Mouse (Mus musculus) macrophage (primary cell): ENCODE results near the gene Fxyd4. TPM values are rescaled to one million over a fixed set of nuclear protein-coding genes. Genes with fewer than 3 reads are reported as not detected.
A peak's percentile ranks its signal among the peaks of the same experiment; 100 is the strongest.

Source experiments
- H3K27ac ChIP-seq: fragments of 350-480 bp; formaldehyde crosslinking; 2 replicates; pipeline ENCODE4 v1.9.0; 2021
- H3K36me3 ChIP-seq: fragments of 350-480 bp; formaldehyde crosslinking; 2 replicates; pipeline ENCODE4 v1.9.0; 2021; ENCODE audit errors: inconsistent target
- H3K4me3 ChIP-seq: fragments of 350-480 bp; formaldehyde crosslinking; 2 replicates; pipeline ENCODE4 v1.9.0; 2021; ENCODE audit errors: inconsistent target
- H3K79me2 ChIP-seq: fragments of 350-480 bp; formaldehyde crosslinking; 2 replicates; pipeline ENCODE4 v1.9.0; 2021; ENCODE audit errors: inconsistent target
- WGBS: methylation state at CpG from one replicate; pipeline ENCODE4 v1.1.7; 2026; ENCODE audit warnings: inconsistent platforms; ENCODE audit not compliant: missing documents; 5-methylcytosine and 5-hydroxymethylcytosine counted together
- polyA plus RNA-seq: library from polyadenylated mRNA; stranded (reverse); fragments of 250-400 nt; gene quantifications from 3 replicates; pipeline ENCODE4 v1.2.4, GENCODE M21; 2018; ENCODE audit warnings: inconsistent platforms

Gene Fxyd4
- polyA plus RNA-seq, 1 experiment from 2014 or later: not detected

DNA sequence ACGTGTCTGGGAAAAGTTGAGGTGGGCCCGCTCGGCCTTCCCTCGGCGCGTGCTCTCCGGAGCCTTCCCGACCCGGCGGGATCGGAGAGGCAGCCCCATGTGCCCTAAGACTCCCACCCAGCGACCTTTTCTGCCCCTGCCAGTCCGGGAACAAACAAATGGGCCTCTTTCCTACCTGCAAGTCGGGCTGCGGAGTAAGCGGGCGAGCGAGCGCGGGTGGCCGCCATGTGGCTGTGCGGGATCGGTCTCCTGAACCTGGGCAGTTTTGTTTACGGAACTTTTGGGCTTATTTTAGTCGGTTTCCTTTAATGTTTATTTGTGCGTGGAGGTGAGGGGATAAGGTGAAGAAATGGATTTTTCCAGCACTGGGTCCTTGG lies 29.5 kb downstream of the Fxyd4 start:
- no peaks in the 10 kb centered on the region for H3K36me3 ChIP-seq
- H3K79me2 ChIP-seq: peaks cover 54% of the 10 kb centered on the region
- peak overlapping the region; percentile 77 for H3K4me3 ChIP-seq
- under 1% methylated on average over 26 of the region's 26 CpGs for WGBS
- H3K27ac ChIP-seq: peak overlapping the region; percentile 54

GRCm38 (mm10) chr6:117907301-117907978 lies 30.1 kb downstream of the Fxyd4 start:
- WGBS: 1% methylated on average over 70 of the region's 77 CpGs
- Histone ChIP-seq H3K79me2 (peaks cover 49% of the 10 kb centered on the region), H3K4me3 (peak overlapping the region; percentile 77), H3K36me3 (no peaks in the 10 kb centered on the region), H3K27ac (peak overlapping the region; percentile 54)

DNA sequence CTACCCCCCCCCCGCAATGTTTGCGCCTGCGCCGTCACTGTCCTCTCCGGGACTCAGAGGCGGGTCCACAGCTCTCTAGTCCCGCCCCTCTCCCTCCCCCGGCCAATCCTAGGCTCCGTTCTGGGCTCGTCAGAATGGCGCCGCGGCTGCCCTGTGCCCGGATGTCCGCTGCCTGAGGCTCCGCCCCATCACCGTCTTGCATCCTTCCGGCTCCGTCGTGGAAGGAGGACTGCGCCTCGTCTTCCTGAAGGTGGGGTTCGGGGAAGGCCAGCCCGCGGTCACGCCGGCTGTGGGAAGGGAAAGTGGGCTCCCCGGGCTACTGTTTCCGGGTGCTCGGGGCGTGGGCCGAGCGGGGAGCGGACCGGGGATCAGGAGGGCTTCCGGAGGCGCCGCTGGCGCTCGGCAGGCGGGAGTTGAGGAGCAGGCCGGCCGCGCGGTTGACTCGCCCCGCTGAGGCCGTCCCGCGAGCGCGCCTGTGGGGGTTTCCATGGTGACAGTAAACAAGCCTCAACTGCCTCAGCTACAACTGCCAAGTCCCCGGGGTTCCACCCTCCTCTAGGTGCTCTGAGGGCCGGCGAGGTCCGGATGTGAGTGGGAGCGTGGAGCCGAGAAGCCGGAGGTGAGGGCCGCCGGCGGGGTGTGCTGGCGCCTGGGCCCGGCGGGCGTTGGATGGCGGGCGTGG lies 30.8 kb downstream of the Fxyd4 start:
- peaks cover 41% of the 10 kb centered on the region for H3K79me2 ChIP-seq
- H3K27ac ChIP-seq: peak overlapping the region; percentile 46; the same call in 1 of the 2 replicates
- H3K4me3 ChIP-seq: peak overlapping the region; percentile 57
- WGBS: 1% methylated on average over 42 of the region's 68 CpGs
- no peaks in the 10 kb centered on the region for H3K36me3 ChIP-seq

GRCm38 (mm10) chr6:117906015-117906531 lies 31.4 kb downstream of the Fxyd4 start:
- Histone ChIP-seq H3K36me3 (no peaks in the 10 kb centered on the region), H3K4me3 (peak overlapping the region; percentile 57), H3K27ac (peak overlapping the region; percentile 81), H3K79me2 (peaks cover 35% of the 10 kb centered on the region)
- whole genome bisulfite sequencing: 2% methylated on average over 24 of the region's 25 CpGs

- peak overlapping the region; percentile 57 for H3K4me3 ChIP-seq
- H3K36me3 ChIP-seq: no peaks in the 10 kb centered on the region
- peak overlapping the region; percentile 81 for H3K27ac ChIP-seq
- peaks cover 28% of the 10 kb centered on the region for H3K79me2 ChIP-seq
- 38% methylated on average over 4 of the region's 4 CpGs for WGBS
Observed at GRCm38 (mm10) chr6:117905260-117905930, 32.1 kb downstream of the Fxyd4 start.

- Histone ChIP-seq H3K27ac (no peak overlapping the region), H3K79me2 (peaks cover 13% of the 10 kb centered on the region), H3K4me3 (no peak overlapping the region), H3K36me3 (no peaks in the 10 kb centered on the region)
- whole genome bisulfite sequencing: 91% methylated on average over 3 of the region's 3 CpGs
Observed at GRCm38 (mm10) chr6:117903836-117904235, 33.7 kb downstream of the Fxyd4 start.

- 92% methylated on average over 4 of the region's 4 CpGs for WGBS
- no peak overlapping the region for H3K27ac ChIP-seq
- H3K4me3 ChIP-seq: no peak overlapping the region
- no peaks in the 10 kb centered on the region for H3K36me3 ChIP-seq
- H3K79me2 ChIP-seq: no peaks in the 10 kb centered on the region
Observed at GRCm38 (mm10) chr6:117902556-117902955, 34.9 kb downstream of the Fxyd4 start.

GRCm38 (mm10) chr6:117901510-117902402 lies 35.7 kb downstream of the Fxyd4 start:
- Histone ChIP-seq H3K27ac (no peak overlapping the region), H3K4me3 (no peak overlapping the region), H3K79me2 (no peaks in the 10 kb centered on the region), H3K36me3 (no peaks in the 10 kb centered on the region)
- WGBS: 80% methylated on average over 9 of the region's 9 CpGs

- WGBS: 21% methylated on average over 17 of the region's 17 CpGs
- Histone ChIP-seq H3K4me3 (no peak within 1 kb of the TSS), H3K36me3 (no peaks in the 10 kb centered on the region), H3K79me2 (no peaks in the 10 kb centered on the region), H3K27ac (peak within 1 kb of the TSS; percentile 12)
Observed at GRCm38 (mm10) chr6:117900126-117901080, 37.1 kb downstream of the Fxyd4 start, which contains the start of gene Hnrnpf. Hnrnpf (plus strand) TSS chr6:117900324.

GRCm38 (mm10) chr6:117897800-117898199 lies 39.7 kb downstream of the Fxyd4 start:
- Histone ChIP-seq H3K79me2 (no peaks in the 10 kb centered on the region), H3K4me3 (no peak overlapping the region), H3K27ac (no peak overlapping the region), H3K36me3 (no peaks in the 10 kb centered on the region)
- WGBS: 82% methylated on average over 4 of the region's 5 CpGs

DNA sequence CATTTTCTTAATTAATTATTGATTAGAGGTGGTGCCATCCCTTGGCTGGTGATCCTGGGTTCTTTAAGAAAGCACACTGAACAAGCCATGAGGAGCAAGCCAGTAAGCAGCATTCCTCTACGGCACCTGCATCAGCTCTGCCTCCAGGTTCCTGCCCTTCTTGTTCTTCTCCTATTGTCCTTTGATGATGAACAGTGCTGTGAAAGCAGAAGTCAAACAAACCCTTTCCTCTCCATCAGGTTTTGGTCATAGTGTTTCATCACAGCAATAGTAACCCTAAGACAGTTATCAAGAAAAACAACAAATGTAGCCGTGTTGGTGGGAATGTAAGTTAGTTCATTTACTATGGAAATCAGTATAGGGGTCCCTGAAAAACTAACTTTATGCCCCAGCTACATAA lies 44.1 kb downstream of the Fxyd4 start:
- no peak overlapping the region for H3K4me3 ChIP-seq
- H3K27ac ChIP-seq: no peak overlapping the region
- no peaks in the 10 kb centered on the region for H3K36me3 ChIP-seq
- no peaks in the 10 kb centered on the region for H3K79me2 ChIP-seq
- WGBS: 30% methylated on average over 2 of the region's 2 CpGs

DNA sequence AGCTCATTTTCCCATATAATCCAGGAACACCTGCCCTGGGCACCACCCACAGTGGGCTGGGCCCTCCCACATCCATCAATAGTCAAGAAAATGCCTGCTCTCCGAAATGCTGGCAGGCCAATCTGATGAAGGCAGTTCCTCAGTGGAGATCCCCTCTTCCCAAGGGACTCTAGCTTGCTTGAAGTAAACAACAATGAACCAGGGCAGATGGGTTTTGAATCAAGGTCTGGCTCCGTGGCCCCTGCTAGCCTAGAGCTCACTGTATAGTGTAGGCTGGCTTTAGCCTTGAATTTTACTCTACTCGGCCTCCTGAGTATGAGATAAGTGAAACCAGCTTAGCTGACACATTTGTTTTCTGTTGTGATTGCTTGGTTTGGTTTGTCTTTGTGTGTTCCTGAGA lies 45.1 kb downstream of the Fxyd4 start:
- Histone ChIP-seq H3K79me2 (no peaks in the 10 kb centered on the region), H3K36me3 (no peaks in the 10 kb centered on the region), H3K27ac (no peak overlapping the region), H3K4me3 (no peak overlapping the region)
- 94% methylated on average over 3 of the region's 3 CpGs for WGBS
